Mouse (Mus musculus) macrophage (primary cell): ENCODE data around the gene Thoc3. TPM values are rescaled to one million over a fixed set of nuclear protein-coding genes. Genes with fewer than 3 reads are reported as not detected.

Source experiments
- H3K27ac ChIP-seq: fragments of 350-480 bp; formaldehyde crosslinking; 2 replicates; pipeline ENCODE4 v1.9.0; 2021
- H3K36me3 ChIP-seq: fragments of 350-480 bp; formaldehyde crosslinking; 2 replicates; pipeline ENCODE4 v1.9.0; 2021; ENCODE audit errors: inconsistent target
- H3K4me3 ChIP-seq: fragments of 350-480 bp; formaldehyde crosslinking; 2 replicates; pipeline ENCODE4 v1.9.0; 2021; ENCODE audit errors: inconsistent target
- H3K79me2 ChIP-seq: fragments of 350-480 bp; formaldehyde crosslinking; 2 replicates; pipeline ENCODE4 v1.9.0; 2021; ENCODE audit errors: inconsistent target
- WGBS: methylation state at CpG from one replicate; pipeline ENCODE4 v1.1.7; 2026; ENCODE audit warnings: inconsistent platforms; ENCODE audit not compliant: missing documents; 5-methylcytosine and 5-hydroxymethylcytosine counted together
- polyA plus RNA-seq: library from polyadenylated mRNA; stranded (reverse); fragments of 250-400 nt; gene quantifications from 3 replicates; pipeline ENCODE4 v1.2.4, GENCODE M21; 2018; ENCODE audit warnings: inconsistent platforms

Gene Thoc3
- polyA plus RNA-seq, 1 experiment from 2014 or later = 17.5 TPM

GRCm38 (mm10) chr13:54474996-54475395 lies 6.3 kb upstream of the Thoc3 start:
- no peak overlapping the region for H3K27ac ChIP-seq
- H3K79me2 ChIP-seq = no peaks in the 10 kb centered on the region
- WGBS = 93% methylated on average over 2 of the region's 2 CpGs
- no peak overlapping the region for H3K4me3 ChIP-seq
- H3K36me3 ChIP-seq = no peaks in the 10 kb centered on the region

GRCm38 (mm10) chr13:54471967-54472366 lies 3.3 kb upstream of the Thoc3 start:
- Histone ChIP-seq H3K27ac (no peak overlapping the region), H3K79me2 (peaks cover 16% of the 10 kb centered on the region), H3K36me3 (no peaks in the 10 kb centered on the region), H3K4me3 (no peak overlapping the region)
- 88% methylated on average over 4 of the region's 4 CpGs for WGBS

GRCm38 (mm10) chr13:54469012-54469354 lies 334 bp upstream of the Thoc3 start:
- H3K79me2 ChIP-seq = peaks cover 27% of the 10 kb centered on the region
- H3K4me3 ChIP-seq = peak overlapping the region; percentile 45
- 21% methylated on average over 4 of the region's 4 CpGs for WGBS
- peak overlapping the region; percentile 48 for H3K27ac ChIP-seq
- H3K36me3 ChIP-seq = peaks cover 21% of the 10 kb centered on the region

GRCm38 (mm10) chr13:54459282-54459681 lies 9.4 kb downstream of the Thoc3 start:
- WGBS = 93% methylated on average over 4 of the region's 4 CpGs
- Histone ChIP-seq H3K79me2 (no peaks in the 10 kb centered on the region), H3K27ac (no peak overlapping the region), H3K36me3 (peaks cover 64% of the 10 kb centered on the region), H3K4me3 (no peak overlapping the region)

- Histone ChIP-seq H3K27ac (no peak overlapping the region), H3K4me3 (no peak overlapping the region), H3K36me3 (peaks cover 44% of the 10 kb centered on the region), H3K79me2 (no peaks in the 10 kb centered on the region)
- WGBS = 68% methylated on average over 2 of the region's 2 CpGs
Measured at GRCm38 (mm10) chr13:54457062-54457461, 11.6 kb downstream of the Thoc3 start.

- H3K79me2 ChIP-seq = no peaks in the 10 kb centered on the region
- WGBS = 6% methylated on average over 15 of the region's 15 CpGs
- H3K27ac ChIP-seq = no peak overlapping the region
- H3K36me3 ChIP-seq = no peaks in the 10 kb centered on the region
- no peak overlapping the region for H3K4me3 ChIP-seq
Measured at GRCm38 (mm10) chr13:54447496-54448224, 21.0 kb downstream of the Thoc3 start.

- no peaks in the 10 kb centered on the region for H3K79me2 ChIP-seq
- no peaks in the 10 kb centered on the region for H3K36me3 ChIP-seq
- 32% methylated on average over 18 of the region's 19 CpGs for WGBS
- no peak overlapping the region for H3K4me3 ChIP-seq
- H3K27ac ChIP-seq = no peak overlapping the region
Measured at GRCm38 (mm10) chr13:54446686-54447495, 21.8 kb downstream of the Thoc3 start.

- H3K36me3 ChIP-seq = no peaks in the 10 kb centered on the region
- H3K79me2 ChIP-seq = no peaks in the 10 kb centered on the region
- H3K4me3 ChIP-seq = no peak overlapping the region
- whole genome bisulfite sequencing = 89% methylated on average over 3 of the region's 3 CpGs
- no peak overlapping the region for H3K27ac ChIP-seq
Measured at GRCm38 (mm10) chr13:54443693-54444092, 25.0 kb downstream of the Thoc3 start.

- WGBS = 84% methylated on average over 7 of the region's 7 CpGs
- no peak overlapping the region for H3K27ac ChIP-seq
- H3K79me2 ChIP-seq = no peaks in the 10 kb centered on the region
- H3K4me3 ChIP-seq = no peak overlapping the region
- no peaks in the 10 kb centered on the region for H3K36me3 ChIP-seq
Measured at GRCm38 (mm10) chr13:54439912-54440311, 28.7 kb downstream of the Thoc3 start.

- Histone ChIP-seq H3K36me3 (no peaks in the 10 kb centered on the region), H3K4me3 (no peak overlapping the region), H3K79me2 (no peaks in the 10 kb centered on the region), H3K27ac (no peak overlapping the region)
- 94% methylated on average over 3 of the region's 3 CpGs for WGBS
Measured at GRCm38 (mm10) chr13:54438814-54439213, 29.8 kb downstream of the Thoc3 start.

GRCm38 (mm10) chr13:54437083-54437482 lies 31.6 kb downstream of the Thoc3 start:
- Histone ChIP-seq H3K79me2 (no peaks in the 10 kb centered on the region), H3K27ac (no peak overlapping the region), H3K4me3 (no peak overlapping the region), H3K36me3 (no peaks in the 10 kb centered on the region)
- 93% methylated on average over 6 of the region's 6 CpGs for WGBS

GRCm38 (mm10) chr13:54436666-54437065 lies 32.0 kb downstream of the Thoc3 start:
- Histone ChIP-seq H3K4me3 (no peak overlapping the region), H3K79me2 (no peaks in the 10 kb centered on the region), H3K27ac (no peak overlapping the region), H3K36me3 (no peaks in the 10 kb centered on the region)
- 82% methylated on average over 5 of the region's 5 CpGs for WGBS

GRCm38 (mm10) chr13:54431161-54431560 lies 37.5 kb downstream of the Thoc3 start:
- 97% methylated on average over 9 of the region's 9 CpGs for WGBS

GRCm38 (mm10) chr13:54430051-54430450 lies 38.6 kb downstream of the Thoc3 start:
- 37% methylated on average over 2 of the region's 2 CpGs for WGBS
- no peak overlapping the region for H3K4me3 ChIP-seq
- no peaks in the 10 kb centered on the region for H3K36me3 ChIP-seq
- H3K27ac ChIP-seq = no peak overlapping the region
- H3K79me2 ChIP-seq = no peaks in the 10 kb centered on the region

More at GRCm38 (mm10) chr13:54431161-54431560, 37.5 kb downstream of the Thoc3 start:
- Histone ChIP-seq H3K79me2 (no peaks in the 10 kb centered on the region), H3K4me3 (no peak overlapping the region), H3K27ac (no peak overlapping the region), H3K36me3 (no peaks in the 10 kb centered on the region)

GRCm38 (mm10) chr13:54428771-54429170 lies 39.9 kb downstream of the Thoc3 start:
- Histone ChIP-seq H3K36me3 (no peaks in the 10 kb centered on the region), H3K79me2 (no peaks in the 10 kb centered on the region), H3K27ac (no peak overlapping the region), H3K4me3 (no peak overlapping the region)
- 85% methylated on average over 3 of the region's 3 CpGs for WGBS
